Mouse (Mus musculus): ENCODE measurements at regions not wholly inside any gene's neighbourhood (a gene's known extent, or its start where the extent isn't known, plus 50 kb on each side); places are given as distances from the start of the nearest gene placed in this dataset.
"Not testable (repeated sequence)": the region's sequence is repeated elsewhere in the genome, so short reads cannot be mapped to it uniquely, and the experiment has no call there.

- no peaks in the 10 kb centered on the region for H3K4me1 ChIP-seq
- no peak overlapping the region for H3K4me3 ChIP-seq
- no peak overlapping the region for H3K9ac ChIP-seq
- WGBS: 13% methylated on average over 10 of the region's 10 CpGs
- no peaks in the 10 kb centered on the region for H3K9me3 ChIP-seq
- no peak overlapping the region for H3K27ac ChIP-seq
- ATAC-seq (ENCODE audit: low FRiP score, low read depth): peak; percentile 63; the same call in 1 of the 2 replicates
- H3K27me3 ChIP-seq (replicated peaks): no peaks in the 10 kb centered on the region
- H3K4me2 ChIP-seq (replicated peaks): no peak overlapping the region
- no peaks in the 10 kb centered on the region for H3K36me3 ChIP-seq
Observed at GRCm38 (mm10) chr16:65629186-65629585, 66.7 kb upstream of the Chmp2b start.

- Histone ChIP-seq H3K36me3 (no peaks in the 10 kb centered on the region), H3K9me3 (no peaks in the 10 kb centered on the region), H3K27me3 (replicated peaks) (no peaks in the 10 kb centered on the region), H3K27ac (no peak overlapping the region), H3K9ac (no peak overlapping the region), H3K4me2 (replicated peaks) (no peak overlapping the region), H3K4me1 (no peaks in the 10 kb centered on the region), H3K4me3 (no peak overlapping the region)
- 48% methylated on average over 5 of the region's 5 CpGs for WGBS
- no peak for ATAC-seq (ENCODE audit: low FRiP score, low read depth)
Observed at GRCm38 (mm10) chr16:65631680-65632079, 69.2 kb upstream of the Chmp2b start.

- H3K4me3 ChIP-seq; ATAC-seq (ENCODE audit: low FRiP score, low read depth): not testable (repeated sequence)
- WGBS: 89% methylated on average over 3 of the region's 3 CpGs
Observed at GRCm38 (mm10) chr16:65646741-65647140, 84.2 kb upstream of the Chmp2b start.

GRCm38 (mm10) chr16:65649061-65649460 is 86.5 kb upstream of the Chmp2b start:
- 60% methylated on average over 3 of the region's 3 CpGs for WGBS
- no peaks in the 10 kb centered on the region for H3K36me3 ChIP-seq
- H3K27ac ChIP-seq: no peak overlapping the region
- no peak overlapping the region for H3K4me3 ChIP-seq
- no peaks in the 10 kb centered on the region for H3K9me3 ChIP-seq
- no peaks in the 10 kb centered on the region for H3K4me1 ChIP-seq
- no peak overlapping the region for H3K4me2 ChIP-seq (replicated peaks)
- no peak overlapping the region for H3K9ac ChIP-seq
- no peak for ATAC-seq (ENCODE audit: low FRiP score, low read depth)
- no peaks in the 10 kb centered on the region for H3K27me3 ChIP-seq (replicated peaks)

More at GRCm38 (mm10) chr16:65646741-65647140, 84.2 kb upstream of the Chmp2b start:
- H3K27me3 ChIP-seq (replicated peaks); H3K36me3 ChIP-seq; H3K27ac ChIP-seq; H3K4me1 ChIP-seq; H3K9ac ChIP-seq; H3K4me2 ChIP-seq (replicated peaks); H3K9me3 ChIP-seq: not testable (repeated sequence)

- no peak overlapping the region for H3K4me3 ChIP-seq
- no peak overlapping the region for H3K9ac ChIP-seq
- no peak overlapping the region for H3K27ac ChIP-seq
- no peaks in the 10 kb centered on the region for H3K4me1 ChIP-seq
- no peak overlapping the region for H3K4me2 ChIP-seq (replicated peaks)
- no peaks in the 10 kb centered on the region for H3K27me3 ChIP-seq (replicated peaks)
- no peak for ATAC-seq (ENCODE audit: low FRiP score, low read depth)
- H3K9me3 ChIP-seq: no peaks in the 10 kb centered on the region
- no peaks in the 10 kb centered on the region for H3K36me3 ChIP-seq
Observed at GRCm38 (mm10) chr16:65655490-65655889, 93.0 kb upstream of the Chmp2b start.

GRCm38 (mm10) chr16:65657829-65658228 is 95.3 kb upstream of the Chmp2b start:
- H3K36me3 ChIP-seq: no peaks in the 10 kb centered on the region
- no peak for ATAC-seq (ENCODE audit: low FRiP score, low read depth)
- H3K4me1 ChIP-seq: no peaks in the 10 kb centered on the region
- H3K27me3 ChIP-seq (replicated peaks): no peaks in the 10 kb centered on the region
- WGBS: 38% methylated on average over 2 of the region's 2 CpGs
- H3K4me3 ChIP-seq: no peak overlapping the region
- no peak overlapping the region for H3K9ac ChIP-seq
- no peaks in the 10 kb centered on the region for H3K9me3 ChIP-seq
- H3K4me2 ChIP-seq (replicated peaks): no peak overlapping the region
- no peak overlapping the region for H3K27ac ChIP-seq

GRCm38 (mm10) chr16:65664787-65665186 is 102.3 kb upstream of the Chmp2b start:
- no peaks in the 10 kb centered on the region for H3K4me1 ChIP-seq
- ATAC-seq (ENCODE audit: low FRiP score, low read depth): 0 out of 2 replicates have a peak, but pooled peaks have one; percentile 33
- H3K36me3 ChIP-seq: no peaks in the 10 kb centered on the region
- H3K27ac ChIP-seq: no peak overlapping the region
- WGBS: 65% methylated on average over 3 of the region's 3 CpGs
- H3K4me3 ChIP-seq: no peak overlapping the region
- H3K9me3 ChIP-seq: no peaks in the 10 kb centered on the region
- H3K4me2 ChIP-seq (replicated peaks): no peak overlapping the region
- no peak overlapping the region for H3K9ac ChIP-seq
- H3K27me3 ChIP-seq (replicated peaks): no peaks in the 10 kb centered on the region

GRCm38 (mm10) chr16:65672116-65672515 is 109.6 kb upstream of the Chmp2b start:
- ATAC-seq (ENCODE audit: low FRiP score, low read depth): no peak
- Histone ChIP-seq H3K27ac (no peak overlapping the region), H3K9ac (no peak overlapping the region), H3K36me3 (no peaks in the 10 kb centered on the region), H3K4me3 (no peak overlapping the region), H3K4me2 (replicated peaks) (no peak overlapping the region), H3K27me3 (replicated peaks) (no peaks in the 10 kb centered on the region), H3K4me1 (no peaks in the 10 kb centered on the region), H3K9me3 (no peaks in the 10 kb centered on the region)
- 89% methylated on average over 2 of the region's 2 CpGs for WGBS

- no peaks in the 10 kb centered on the region for H3K36me3 ChIP-seq
- H3K4me1 ChIP-seq: no peaks in the 10 kb centered on the region
- H3K9me3 ChIP-seq: no peaks in the 10 kb centered on the region
- peak; percentile 62; the same call in 1 of the 2 replicates for ATAC-seq (ENCODE audit: low FRiP score, low read depth)
- 71% methylated on average over 7 of the region's 7 CpGs for WGBS
- no peak overlapping the region for H3K27ac ChIP-seq
- no peak overlapping the region for H3K4me3 ChIP-seq
- no peak overlapping the region for H3K4me2 ChIP-seq (replicated peaks)
- no peaks in the 10 kb centered on the region for H3K27me3 ChIP-seq (replicated peaks)
- no peak overlapping the region for H3K9ac ChIP-seq
Observed at GRCm38 (mm10) chr16:65683089-65683488, 120.6 kb upstream of the Chmp2b start.

GRCm38 (mm10) chr16:65683703-65684320 is 121.3 kb upstream of the Chmp2b start:
- ATAC-seq (ENCODE audit: low FRiP score, low read depth): peak; percentile 78
- Histone ChIP-seq H3K36me3 (no peaks in the 10 kb centered on the region), H3K9me3 (no peaks in the 10 kb centered on the region), H3K4me2 (replicated peaks) (no peak overlapping the region), H3K4me1 (no peaks in the 10 kb centered on the region), H3K4me3 (no peak overlapping the region), H3K27me3 (replicated peaks) (no peaks in the 10 kb centered on the region), H3K27ac (no peak overlapping the region), H3K9ac (no peak overlapping the region)

- WGBS: 75% methylated on average over 2 of the region's 2 CpGs
- no peak overlapping the region for H3K27ac ChIP-seq
Observed at GRCm38 (mm10) chr16:65693626-65694025, 121.4 kb upstream of the Vgll3 start.

GRCm38 (mm10) chr16:65715631-65716030 is 99.4 kb upstream of the Vgll3 start:
- H3K27me3 ChIP-seq (replicated peaks): no peaks in the 10 kb centered on the region
- no peaks in the 10 kb centered on the region for H3K9me3 ChIP-seq
- no peaks in the 10 kb centered on the region for H3K4me1 ChIP-seq
- no peak for ATAC-seq (ENCODE audit: low FRiP score, low read depth)
- no peaks in the 10 kb centered on the region for H3K36me3 ChIP-seq
- no peak overlapping the region for H3K4me3 ChIP-seq
- H3K27ac ChIP-seq: no peak overlapping the region
- H3K9ac ChIP-seq: no peak overlapping the region
- no peak overlapping the region for H3K4me2 ChIP-seq (replicated peaks)

More at GRCm38 (mm10) chr16:65693626-65694025, 121.4 kb upstream of the Vgll3 start:
- no peaks in the 10 kb centered on the region for H3K27me3 ChIP-seq (replicated peaks)
- H3K4me2 ChIP-seq (replicated peaks): no peak overlapping the region
- no peak for ATAC-seq (ENCODE audit: low FRiP score, low read depth)
- no peaks in the 10 kb centered on the region for H3K9me3 ChIP-seq
- H3K4me3 ChIP-seq: no peak overlapping the region
- no peak overlapping the region for H3K9ac ChIP-seq
- H3K36me3 ChIP-seq: no peaks in the 10 kb centered on the region
- H3K4me1 ChIP-seq: no peaks in the 10 kb centered on the region

- no peak for ATAC-seq (ENCODE audit: low FRiP score, low read depth)
- no peak overlapping the region for H3K9ac ChIP-seq
- no peaks in the 10 kb centered on the region for H3K36me3 ChIP-seq
- no peaks in the 10 kb centered on the region for H3K27me3 ChIP-seq (replicated peaks)
- no peak overlapping the region for H3K4me2 ChIP-seq (replicated peaks)
- H3K9me3 ChIP-seq: no peaks in the 10 kb centered on the region
- WGBS: 77% methylated on average over 6 of the region's 6 CpGs
- H3K4me1 ChIP-seq: no peaks in the 10 kb centered on the region
- H3K4me3 ChIP-seq: no peak overlapping the region
- H3K27ac ChIP-seq: no peak overlapping the region
Observed at GRCm38 (mm10) chr16:65718791-65719472, 96.1 kb upstream of the Vgll3 start.

All from neural tube, embryonic 12.5 days (tissue).